In genomic region chr9:106885901-106886731, GRCm38 (mm10) we compare ENCODE assay signal across 8 mouse cellular contexts. TPM values are rescaled to one million over a fixed set of nuclear protein-coding genes. Genes with fewer than 3 reads are reported as not detected.
DNase-seq lines count a peak whose midpoint lies in the region; ATAC-seq lines count a peak whose summit lies in the region.

No protein-coding gene starts in this region.

- H3K9ac ChIP-seq in forebrain, embryonic 13.5 days = peak overlapping the region; percentile 99
- peak overlapping the region; percentile 98 for H3K9ac ChIP-seq in hindbrain, embryonic 14.5 days
- peak overlapping the region; percentile 95 for H3K9ac ChIP-seq in limb, embryonic 15.5 days
- peak overlapping the region; percentile 94 for H3K9ac ChIP-seq in midbrain, embryonic 15.5 days
- H3K9ac ChIP-seq in stomach, embryonic 15.5 days = peak overlapping the region; percentile 87

- H3K9me3 ChIP-seq in forebrain, embryonic 13.5 days (replicated peaks) = no peaks in the 10 kb centered on the region
- no peaks in the 10 kb centered on the region for H3K9me3 ChIP-seq in hindbrain, embryonic 14.5 days (ENCODE audit: control insufficient read depth, low read length)
- no peaks in the 10 kb centered on the region for H3K9me3 ChIP-seq in limb, embryonic 15.5 days
- no peaks in the 10 kb centered on the region for H3K9me3 ChIP-seq in midbrain, embryonic 15.5 days
- no peaks in the 10 kb centered on the region for H3K9me3 ChIP-seq in stomach, embryonic 15.5 days

- H3K27ac ChIP-seq in forebrain, embryonic 13.5 days = peak overlapping the region; percentile 88
- peak overlapping the region; percentile 96 for H3K27ac ChIP-seq in hindbrain, embryonic 14.5 days
- H3K27ac ChIP-seq in limb, embryonic 15.5 days = peak overlapping the region; percentile 86
- peak overlapping the region; percentile 93 for H3K27ac ChIP-seq in midbrain, embryonic 15.5 days
- peak overlapping the region; percentile 80 for H3K27ac ChIP-seq in stomach, embryonic 15.5 days

- peaks cover 76% of the 10 kb centered on the region for H3K36me3 ChIP-seq in forebrain, embryonic 13.5 days (ENCODE audit: poor library complexity, severe bottlenecking)
- peaks cover 71% of the 10 kb centered on the region for H3K36me3 ChIP-seq in hindbrain, embryonic 14.5 days (replicated peaks; ENCODE audit: control insufficient read depth, insufficient read depth)
- peaks cover 54% of the 10 kb centered on the region for H3K36me3 ChIP-seq in limb, embryonic 15.5 days
- peaks cover 31% of the 10 kb centered on the region for H3K36me3 ChIP-seq in midbrain, embryonic 15.5 days (replicated peaks)
- peaks cover 35% of the 10 kb centered on the region for H3K36me3 ChIP-seq in stomach, embryonic 15.5 days

- DNase-seq in heart, adult 18-20 months = peak; percentile 47 to 54
- DNase-seq in heart, adult 8-10 months (ENCODE audit: low spot score) = no peak
- peak; percentile 65 for DNase-seq in cerebellum, adult 11 months
- no peak for DNase-seq in hindbrain, embryonic 14.5 days (ENCODE audit: low spot score)

- peak; percentile 5 for ATAC-seq in forebrain, embryonic 13.5 days
- ATAC-seq in hindbrain, embryonic 14.5 days (ENCODE audit: low FRiP score) = 0 out of 2 replicates have a peak, but pooled peaks have one; percentile 3
- no peak for ATAC-seq in limb, embryonic 15.5 days (ENCODE audit: insufficient number of reproducible peaks, low FRiP score, low TSS enrichment, low read depth)
- ATAC-seq in midbrain, embryonic 15.5 days (replicated peaks) = peak; percentile 26
- ATAC-seq in stomach, embryonic 15.5 days (ENCODE audit: insufficient read depth, low FRiP score, low read depth) = no peak

- H3K4me2 ChIP-seq in forebrain, embryonic 13.5 days = peak overlapping the region; percentile 98
- H3K4me2 ChIP-seq in hindbrain, embryonic 14.5 days (replicated peaks) = peak overlapping the region; percentile 99
- H3K4me2 ChIP-seq in limb, embryonic 15.5 days = peak overlapping the region; percentile 87
- peak overlapping the region; percentile 95 for H3K4me2 ChIP-seq in midbrain, embryonic 15.5 days
- peak overlapping the region; percentile 97 for H3K4me2 ChIP-seq in stomach, embryonic 15.5 days

- H3K4me3 ChIP-seq in forebrain, embryonic 13.5 days = peak overlapping the region; percentile 97
- H3K4me3 ChIP-seq in hindbrain, embryonic 14.5 days (replicated peaks; ENCODE audit: low read length) = peak overlapping the region; percentile 94
- peak overlapping the region; percentile 89 for H3K4me3 ChIP-seq in limb, embryonic 15.5 days
- H3K4me3 ChIP-seq in midbrain, embryonic 15.5 days = peak overlapping the region; percentile 92
- H3K4me3 ChIP-seq in stomach, embryonic 15.5 days (replicated peaks) = peak overlapping the region; percentile 84

- H3K4me1 ChIP-seq in forebrain, embryonic 13.5 days = peaks cover 83% of the 10 kb centered on the region
- peaks cover 54% of the 10 kb centered on the region for H3K4me1 ChIP-seq in hindbrain, embryonic 14.5 days (replicated peaks; ENCODE audit: control insufficient read depth, insufficient read depth, low read length)
- H3K4me1 ChIP-seq in limb, embryonic 15.5 days = peaks cover 79% of the 10 kb centered on the region
- peaks cover 70% of the 10 kb centered on the region for H3K4me1 ChIP-seq in midbrain, embryonic 15.5 days
- H3K4me1 ChIP-seq in stomach, embryonic 15.5 days = peaks cover 54% of the 10 kb centered on the region

- WGBS in forebrain, embryonic 13.5 days = under 1% methylated on average over 59 of the region's 107 CpGs
- WGBS in hindbrain, embryonic 14.5 days = under 1% methylated on average over 85 of the region's 107 CpGs
- under 1% methylated on average over 91 of the region's 107 CpGs for WGBS in limb, embryonic 15.5 days
- WGBS in midbrain, embryonic 15.5 days = under 1% methylated on average over 85 of the region's 107 CpGs
- under 1% methylated on average over 86 of the region's 107 CpGs for WGBS in stomach, embryonic 15.5 days

- H3K27me3 ChIP-seq in forebrain, embryonic 13.5 days = no peaks in the 10 kb centered on the region
- H3K27me3 ChIP-seq in hindbrain, embryonic 14.5 days (ENCODE audit: control insufficient read depth, insufficient read depth, low read length) = no peaks in the 10 kb centered on the region
- no peaks in the 10 kb centered on the region for H3K27me3 ChIP-seq in limb, embryonic 15.5 days
- H3K27me3 ChIP-seq in midbrain, embryonic 15.5 days (replicated peaks) = no peaks in the 10 kb centered on the region
- H3K27me3 ChIP-seq in stomach, embryonic 15.5 days (replicated peaks) = no peaks in the 10 kb centered on the region

RNA-seq across cellular contexts. Expression of gene Rbm15b, which starts 1.1 kb away (rescaled TPM):
- 10 to 100 TPM; 12.8 to 13.4 TPM for total RNA-seq in heart, adult 18-20 months (2021)
- 10 to 100 TPM; 10.6 to 13.9 (median 12.0) TPM for total RNA-seq in heart, adult 8-10 months (2022)
- polyA plus RNA-seq in forebrain, embryonic 13.5 days (2015; fragmentation: Nextera tagmentation; extraction: Ambion mirVana) = 14.0 and 14.2 TPM in 2 replicates
- 27.4 and 27.5 TPM in 2 replicates for polyA plus RNA-seq in hindbrain, embryonic 14.5 days (2014; fragmentation: Nextera tagmentation; extraction: Ambion mirVana)
- 6.9 and 9.1 TPM in 2 replicates for polyA plus RNA-seq in limb, embryonic 15.5 days (2015; fragmentation: Nextera tagmentation; extraction: Ambion mirVana)
- 17.1 and 21.8 TPM in 2 replicates for polyA plus RNA-seq in midbrain, embryonic 15.5 days (2015; fragmentation: Nextera tagmentation; extraction: Ambion mirVana)
- polyA plus RNA-seq in stomach, embryonic 15.5 days (2015; fragmentation: Nextera tagmentation; extraction: Ambion mirVana) = 8.1 and 9.4 TPM in 2 replicates

RNA-seq across cellular contexts. Expression of gene Manf, which starts 5.7 kb away (rescaled TPM):
- total RNA-seq in heart, adult 18-20 months (2021) = 100 to 1,000 TPM; 100 to 151 TPM
- total RNA-seq in heart, adult 8-10 months (2022) = 100 to 1,000 TPM; 112 to 170 (median 145) TPM
- 205 and 222 TPM in 2 replicates for polyA plus RNA-seq in forebrain, embryonic 13.5 days (2015; fragmentation: Nextera tagmentation; extraction: Ambion mirVana)
- 171 and 183 TPM in 2 replicates for polyA plus RNA-seq in hindbrain, embryonic 14.5 days (2014; fragmentation: Nextera tagmentation; extraction: Ambion mirVana)
- polyA plus RNA-seq in limb, embryonic 15.5 days (2015; fragmentation: Nextera tagmentation; extraction: Ambion mirVana) = 311 and 319 TPM in 2 replicates
- polyA plus RNA-seq in midbrain, embryonic 15.5 days (2015; fragmentation: Nextera tagmentation; extraction: Ambion mirVana) = 168 TPM in 2 replicates
- polyA plus RNA-seq in stomach, embryonic 15.5 days (2015; fragmentation: Nextera tagmentation; extraction: Ambion mirVana) = 349 and 373 TPM in 2 replicates

Comparison
In these comparisons a context has a peak if more than half of its experiments do, and no peak if none do; other contexts are left out.
1. DNase-seq: peak in heart, adult 18-20 months (2 of 2) and cerebellum, adult 11 months (single experiment); none in heart, adult 8-10 months (single experiment) and hindbrain, embryonic 14.5 days (single experiment).
2. ATAC-seq: peak in forebrain, embryonic 13.5 days (single experiment), hindbrain, embryonic 14.5 days (single experiment) and midbrain, embryonic 15.5 days (single experiment); none in limb, embryonic 15.5 days (single experiment) and stomach, embryonic 15.5 days (single experiment).
3. Peak in every context shown above with its lines, with median percentiles within 50 percentile points of each other: H3K27ac ChIP-seq, H3K4me2 ChIP-seq, H3K4me3 ChIP-seq and H3K9ac ChIP-seq.